Mouse (Mus musculus): ENCODE results near the gene Taar6.
A peak's percentile ranks its signal among the peaks of the same experiment; 100 is the strongest.

The Taar6 gene

DNA sequence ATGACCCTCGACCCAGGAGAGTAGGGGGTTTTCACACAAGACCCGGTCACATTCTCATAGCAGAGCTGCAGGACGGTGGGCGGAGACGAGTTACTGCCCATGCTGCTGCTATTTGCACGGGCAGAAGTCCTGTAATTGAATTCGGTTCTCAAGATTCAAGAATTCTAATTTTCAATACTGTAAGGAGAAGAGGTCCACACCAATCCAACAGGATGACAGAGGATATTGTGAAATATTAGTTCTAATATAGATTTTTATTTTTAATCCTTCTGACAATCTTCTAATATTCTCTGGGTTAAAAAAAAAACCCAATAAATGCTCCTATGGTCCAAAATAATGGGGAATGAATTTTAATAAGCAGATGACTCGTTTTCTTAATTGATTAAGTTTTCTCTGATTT lies at the start of gene Taar6:
TSS of gene Taar6 (minus strand) at position 101 of the 400 bp plus-strand sequence.
- DNase-seq (ENCODE audit: low read depth, low spot score): no peak

DNA sequence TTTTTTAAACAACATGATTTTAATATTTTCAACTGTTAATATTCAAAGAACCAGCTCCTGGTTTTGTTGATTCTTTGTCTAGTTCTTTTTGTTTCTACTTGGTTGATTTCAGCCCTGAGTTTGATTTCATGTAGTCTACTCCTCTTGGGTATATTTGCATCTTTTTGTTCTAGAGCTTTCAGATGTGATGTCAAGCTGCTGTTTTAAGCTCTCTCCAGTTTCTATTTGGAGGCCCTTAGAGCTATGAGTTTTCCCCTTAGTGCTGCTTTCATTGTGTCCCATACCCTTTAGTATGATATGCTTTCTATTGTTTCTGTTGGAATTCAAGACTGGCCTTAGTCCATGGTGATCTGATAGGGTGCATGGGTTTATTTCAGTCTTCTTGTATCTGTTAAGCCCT lies 45.9 kb upstream of the Taar6 start:
- DNase-seq (ENCODE audit: low read depth, low spot score): no peak

DNA sequence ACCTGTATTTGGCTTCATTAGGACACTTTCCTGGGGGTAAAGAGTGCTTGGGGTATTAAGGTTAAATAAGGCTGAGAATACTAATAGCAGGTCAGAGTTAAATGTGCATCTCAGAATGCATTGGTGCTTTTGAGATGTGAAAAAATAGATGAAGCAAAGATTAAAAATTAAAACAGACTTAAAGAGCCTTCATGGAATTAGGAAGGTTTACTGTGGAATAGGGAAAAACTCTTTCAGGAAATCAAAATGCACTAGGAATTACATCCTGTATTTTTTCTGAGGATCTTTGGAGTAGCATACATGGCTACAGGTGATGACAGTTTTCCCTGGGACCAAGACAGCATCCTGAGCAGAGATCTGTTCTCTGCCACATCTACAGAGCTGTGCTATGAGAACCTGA lies 41.5 kb upstream of the Taar6 start, which contains the start of gene Taar7d:
TSS of gene Taar7d (plus strand) at position 301 of the 400 bp plus-strand sequence.
- DNase-seq (ENCODE audit: low read depth, low spot score): no peak

DNA sequence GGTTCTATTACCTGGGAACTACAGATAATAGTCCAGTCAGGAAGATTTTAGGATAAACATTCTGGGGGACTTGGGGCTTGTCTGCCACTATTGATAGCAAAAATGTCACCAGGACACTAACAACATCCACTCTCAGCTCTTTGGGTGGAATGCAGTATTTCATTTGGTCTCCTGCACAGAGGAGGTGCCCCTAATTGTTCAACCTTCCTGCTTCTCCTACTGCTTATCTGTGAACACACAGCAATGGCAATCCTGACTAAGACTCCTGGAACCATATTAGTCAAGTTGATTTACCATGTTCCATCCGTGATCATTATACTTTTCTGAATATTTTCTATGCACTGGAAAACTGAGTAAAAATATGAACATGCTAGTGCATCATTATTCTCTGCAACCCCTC lies 22.7 kb upstream of the Taar6 start:
- no peak for DNase-seq (ENCODE audit: low read depth, low spot score)

DNA sequence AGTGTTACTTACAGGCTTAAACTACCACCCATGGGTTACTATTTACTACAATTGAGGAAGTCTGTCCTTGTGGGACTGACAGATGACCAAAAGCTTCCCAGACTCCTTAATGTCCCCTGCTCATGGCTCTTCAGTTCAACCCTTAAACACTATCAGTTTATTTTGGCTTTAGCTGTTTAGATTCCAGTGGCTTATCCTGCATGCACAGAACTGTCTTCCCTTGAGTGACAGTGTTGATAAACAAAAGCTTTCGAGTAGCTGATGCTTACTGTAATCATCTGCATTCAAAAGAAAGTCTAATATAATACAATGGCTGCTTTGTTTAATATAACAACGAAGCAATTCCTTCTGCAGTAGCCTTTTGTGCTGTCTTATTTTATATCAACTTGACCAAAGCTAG lies 21.6 kb upstream of the Taar6 start:
- DNase-seq (ENCODE audit: low read depth, low spot score): no peak

DNA sequence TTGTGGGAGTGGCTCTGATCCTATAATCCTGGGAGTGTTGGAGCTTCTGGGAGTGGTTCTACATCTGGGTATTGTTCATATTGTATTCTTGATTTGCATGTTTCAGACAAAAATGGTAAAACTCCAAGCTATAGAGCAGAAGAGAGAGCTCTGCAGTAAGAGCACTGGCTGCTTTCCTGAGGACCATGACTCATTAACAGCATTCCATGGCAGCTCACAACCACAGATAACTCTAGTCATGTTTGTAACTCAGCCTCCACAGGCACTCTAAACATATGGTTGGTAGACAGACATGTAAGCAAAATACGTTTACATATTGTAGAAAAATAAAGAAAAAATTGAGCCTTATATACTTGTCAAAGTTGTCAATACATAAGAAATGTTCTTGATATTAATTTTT lies 21.0 kb upstream of the Taar6 start:
- DNase-seq (ENCODE audit: low read depth, low spot score): no peak

DNA sequence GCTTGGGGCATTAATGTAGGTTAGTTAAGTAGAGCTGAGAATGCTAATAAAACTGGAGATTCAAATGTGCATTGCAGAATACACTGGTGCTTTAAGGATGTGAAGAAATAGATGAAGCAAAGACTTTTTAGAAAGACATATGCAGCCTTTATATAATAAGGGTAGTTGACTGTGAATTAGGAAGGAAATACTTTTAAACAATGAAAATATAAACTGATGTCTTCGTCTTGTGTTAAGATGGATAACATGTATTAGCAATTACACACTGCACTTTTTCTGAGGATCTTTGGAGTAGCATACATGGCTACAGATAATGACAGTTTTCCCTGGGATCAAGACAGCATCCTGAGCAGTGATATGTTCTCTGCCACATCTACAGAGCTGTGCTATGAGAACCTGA lies 14.2 kb upstream of the Taar6 start, which contains the start of gene Taar7b:
TSS of gene Taar7b (plus strand) at position 301 of the 400 bp plus-strand sequence.
- DNase-seq (ENCODE audit: low read depth, low spot score): no peak

DNA sequence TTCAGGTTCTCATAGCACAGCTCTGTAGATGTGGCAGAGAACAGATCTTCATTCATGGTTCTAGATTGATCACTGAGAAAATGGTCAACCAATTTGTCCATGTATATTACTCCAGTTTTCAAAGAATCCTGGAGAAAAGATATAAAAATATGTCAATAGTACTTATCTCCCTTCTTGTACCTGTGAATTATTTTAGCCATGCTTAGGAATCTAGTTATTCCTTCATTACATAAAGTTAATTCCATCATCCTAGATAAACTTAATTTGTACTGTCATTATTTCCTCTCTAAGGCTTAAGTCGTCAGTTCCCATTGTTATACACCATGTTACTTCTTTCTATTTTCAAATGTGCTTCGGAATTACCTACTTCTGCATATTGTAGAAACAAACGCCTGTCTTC lies 7.9 kb upstream of the Taar6 start, which contains the start of gene Taar7a:
TSS of gene Taar7a (minus strand) at position 101 of the 400 bp plus-strand sequence.
- no peak for DNase-seq (ENCODE audit: low read depth, low spot score)

DNA sequence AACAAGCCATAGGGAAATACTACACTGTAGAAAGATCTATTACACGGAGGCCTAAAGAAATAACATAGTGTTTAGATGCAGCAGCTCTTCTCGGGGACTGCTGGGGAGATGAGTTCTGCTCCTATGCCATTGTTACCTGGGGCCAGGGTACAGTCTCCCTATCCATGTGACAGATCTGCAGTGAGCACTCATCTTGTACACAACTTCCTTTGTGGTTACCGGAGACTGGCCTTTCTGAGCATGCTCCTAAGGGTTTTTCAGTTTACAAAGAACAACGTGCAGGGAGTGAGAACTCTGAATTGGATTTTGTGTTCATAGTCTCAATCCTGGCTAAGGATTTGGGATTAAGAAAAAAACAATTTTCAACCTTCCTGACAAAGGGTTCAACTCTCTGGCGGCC lies 973 bp upstream of the Taar6 start:
- DNase-seq (ENCODE audit: low read depth, low spot score): no peak

DNA sequence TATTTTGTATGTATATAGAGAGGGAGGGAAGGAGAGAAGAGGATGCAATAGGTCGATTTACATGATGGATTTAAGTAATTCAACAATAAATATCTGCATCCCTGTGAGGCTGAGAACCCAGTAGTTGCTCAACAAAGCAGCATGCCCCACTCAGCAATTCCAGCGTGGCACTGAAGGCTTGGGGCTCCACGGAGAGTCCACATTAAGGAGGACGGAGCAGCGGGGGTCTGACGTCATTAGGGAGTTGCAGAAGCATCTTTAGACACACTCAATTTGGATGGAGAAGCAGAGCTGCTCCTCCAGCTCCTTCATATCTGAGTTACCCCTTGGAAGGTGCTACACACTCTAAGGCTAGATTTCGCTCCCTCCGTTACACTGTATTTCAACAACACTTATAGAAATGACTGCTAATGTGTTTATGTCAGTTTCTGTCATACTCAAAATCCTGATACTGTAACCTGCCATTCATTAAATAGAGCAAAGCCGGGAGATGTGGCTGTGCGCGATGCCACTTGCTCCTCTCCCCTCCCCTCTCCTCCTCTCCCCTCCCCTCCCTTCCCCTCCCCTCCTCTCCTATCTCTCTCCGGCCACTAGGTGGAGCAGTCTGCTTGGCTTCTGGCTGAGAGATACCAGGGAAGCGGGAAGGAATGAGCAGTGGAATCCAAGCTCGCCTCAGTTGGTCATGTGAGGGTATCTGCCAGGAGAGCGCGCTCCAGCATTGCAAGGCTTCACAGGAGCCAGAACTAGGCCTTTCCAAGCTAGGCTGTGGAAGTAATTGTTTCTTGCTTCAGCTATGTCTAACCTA lies 6.3 kb downstream of the Taar6 start:
- peak; percentile 10 for DNase-seq (ENCODE audit: low read depth, low spot score)

DNA sequence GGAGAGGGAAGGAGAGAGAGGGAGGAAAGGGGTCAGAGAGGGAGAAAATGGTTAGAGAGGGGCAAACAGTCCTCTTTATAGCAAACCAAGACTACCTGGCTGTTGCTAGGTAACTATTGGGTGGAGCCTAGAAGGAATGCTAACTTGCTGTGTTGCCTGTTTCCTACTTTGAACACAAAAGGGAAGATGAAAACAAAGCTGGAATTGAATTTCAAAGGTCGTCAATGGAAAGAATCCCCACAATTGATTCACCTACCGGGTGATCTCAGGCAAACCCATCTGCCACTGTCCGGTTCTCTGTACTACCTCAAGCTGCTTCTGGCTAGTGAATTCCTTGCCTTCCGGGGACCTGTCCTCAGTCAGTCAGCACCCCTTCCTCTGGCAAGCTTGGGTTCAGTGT lies 7.5 kb downstream of the Taar6 start:
- no peak for DNase-seq (ENCODE audit: low read depth, low spot score)

DNA sequence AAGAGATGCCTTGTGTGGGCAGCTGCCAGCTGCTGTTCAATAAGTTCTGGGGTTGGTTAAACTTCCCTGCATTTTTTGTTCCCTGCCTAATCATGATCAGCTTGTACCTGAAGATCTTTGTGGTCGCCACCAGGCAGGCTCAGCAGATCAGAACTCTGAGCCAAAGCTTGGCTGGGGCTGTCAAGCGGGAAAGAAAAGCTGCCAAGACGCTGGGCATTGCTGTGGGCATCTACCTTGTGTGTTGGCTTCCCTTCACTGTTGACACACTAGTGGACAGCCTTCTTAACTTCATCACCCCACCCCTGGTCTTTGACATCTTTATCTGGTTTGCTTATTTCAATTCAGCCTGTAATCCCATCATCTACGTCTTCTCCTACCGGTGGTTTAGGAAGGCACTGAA lies 14.2 kb downstream of the Taar6 start:
- no peak for DNase-seq (ENCODE audit: low read depth, low spot score)

DNA sequence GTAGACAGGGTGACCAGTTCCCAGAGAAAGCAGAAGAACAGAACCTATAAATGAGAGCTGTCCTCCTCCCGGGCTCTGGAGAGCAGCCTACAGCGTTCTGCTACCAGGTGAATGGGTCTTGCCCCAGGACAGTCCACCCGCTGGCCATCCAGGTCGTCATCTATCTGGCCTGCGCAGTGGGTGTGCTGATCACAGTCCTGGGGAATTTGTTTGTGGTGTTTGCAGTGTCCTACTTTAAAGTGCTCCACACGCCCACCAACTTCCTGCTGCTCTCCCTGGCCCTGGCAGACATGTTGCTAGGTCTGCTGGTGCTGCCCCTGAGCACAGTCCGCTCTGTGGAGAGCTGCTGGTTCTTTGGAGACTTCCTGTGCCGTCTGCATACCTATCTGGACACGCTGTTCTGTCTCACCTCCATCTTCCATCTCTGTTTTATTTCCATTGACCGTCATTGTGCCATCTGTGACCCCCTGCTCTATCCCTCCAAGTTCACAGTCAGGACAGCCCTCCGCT lies 14.7 kb downstream of the Taar6 start, which contains the start of gene Taar5:
TSS of gene Taar5 (plus strand) at position 51 of the 510 bp plus-strand sequence.
- DNase-seq (ENCODE audit: low read depth, low spot score): no peak

DNA sequence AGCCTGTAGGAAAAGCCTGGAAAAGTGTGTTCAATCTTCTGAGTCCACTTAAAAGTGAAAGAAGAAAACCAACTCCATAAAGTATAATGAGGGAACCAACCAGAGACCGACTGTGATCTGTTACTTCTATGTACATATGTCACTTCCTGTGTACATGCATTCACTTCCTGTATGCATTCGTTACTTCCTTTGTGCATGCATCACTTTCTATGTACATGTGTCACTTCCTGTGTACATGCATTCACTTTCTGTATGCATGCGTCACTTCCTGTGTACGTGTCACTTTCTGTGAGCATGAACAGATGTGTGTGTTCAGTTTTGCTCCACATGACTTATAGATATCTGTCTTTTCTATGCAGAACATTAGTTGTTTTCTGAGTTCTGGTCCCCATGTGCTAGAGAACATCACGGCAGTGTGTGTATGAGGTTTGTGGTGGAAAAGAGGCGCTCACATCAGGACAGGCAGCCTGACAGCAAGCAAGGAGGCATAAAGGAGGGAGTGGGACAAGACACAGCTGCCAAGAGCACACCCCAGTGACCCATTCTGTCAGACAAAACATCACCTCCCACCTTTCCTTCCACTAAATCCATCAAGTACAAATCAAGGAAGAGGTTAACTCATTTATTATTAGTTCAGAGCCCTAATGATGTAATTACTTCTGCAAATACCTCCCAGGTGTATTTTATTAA lies 20.4 kb downstream of the Taar6 start:
- DNase-seq (ENCODE audit: low read depth, low spot score): peak; percentile 2

DNA sequence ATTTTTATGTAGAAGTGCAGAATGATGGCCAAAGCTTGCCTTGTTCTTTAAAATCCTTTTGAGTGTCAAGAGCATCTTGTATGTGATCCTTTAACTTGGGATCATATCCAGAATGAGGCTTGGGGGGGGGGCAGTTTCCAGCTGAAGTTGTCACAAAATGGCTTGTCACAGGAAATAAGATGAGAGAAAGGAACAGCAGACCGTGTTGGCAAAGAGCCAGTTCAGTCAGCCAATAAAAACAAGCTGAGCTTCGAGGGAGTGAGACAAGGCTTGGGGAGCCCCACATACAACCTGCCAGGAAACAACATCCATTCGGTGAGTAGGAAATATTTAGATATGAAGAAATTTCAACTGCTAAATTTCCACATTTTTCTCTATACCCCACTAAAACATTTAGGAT lies 22.0 kb downstream of the Taar6 start:
- DNase-seq (ENCODE audit: low read depth, low spot score): no peak

DNA sequence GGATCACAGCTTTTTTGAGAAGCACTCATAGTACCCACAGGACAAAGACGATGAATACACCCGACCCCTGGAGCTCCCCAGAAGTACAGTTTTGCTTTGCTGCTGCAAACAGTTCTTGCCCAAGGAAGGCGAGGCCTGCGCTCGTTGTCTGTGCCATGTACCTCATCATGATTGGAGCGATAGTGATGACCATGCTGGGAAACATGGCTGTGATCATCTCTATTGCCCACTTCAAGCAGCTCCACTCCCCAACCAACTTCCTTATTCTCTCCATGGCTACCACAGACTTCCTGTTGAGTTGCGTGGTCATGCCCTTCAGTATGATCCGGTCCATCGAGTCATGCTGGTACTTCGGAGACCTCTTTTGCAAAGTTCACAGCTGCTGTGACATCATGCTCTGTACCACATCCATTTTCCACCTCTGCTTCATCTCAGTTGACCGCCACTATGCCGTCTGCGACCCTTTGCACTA lies 25.0 kb downstream of the Taar6 start, which contains the start of gene Taar4:
TSS of gene Taar4 (plus strand) at position 51 of the 472 bp plus-strand sequence.
- DNase-seq (ENCODE audit: low read depth, low spot score): no peak

DNA sequence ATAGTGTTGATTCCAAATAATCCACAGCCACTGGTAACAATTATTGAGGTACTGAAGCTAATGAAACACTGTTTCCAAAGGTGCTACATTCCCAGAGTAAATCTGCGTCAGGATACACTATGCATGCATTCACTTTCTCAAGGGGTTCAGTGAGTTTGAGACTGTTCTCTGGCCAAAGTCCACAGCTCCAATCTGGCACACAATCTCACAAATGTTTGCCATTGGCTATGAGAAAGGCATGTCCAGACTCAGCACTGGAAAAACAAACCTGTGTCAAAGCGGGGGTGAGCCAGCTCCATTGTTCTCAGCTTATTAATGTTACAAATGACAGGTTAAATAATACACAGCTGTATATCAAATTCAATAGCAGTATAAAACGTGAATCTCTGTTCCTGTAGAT lies 26.4 kb downstream of the Taar6 start:
- no peak for DNase-seq (ENCODE audit: low read depth, low spot score)

DNA sequence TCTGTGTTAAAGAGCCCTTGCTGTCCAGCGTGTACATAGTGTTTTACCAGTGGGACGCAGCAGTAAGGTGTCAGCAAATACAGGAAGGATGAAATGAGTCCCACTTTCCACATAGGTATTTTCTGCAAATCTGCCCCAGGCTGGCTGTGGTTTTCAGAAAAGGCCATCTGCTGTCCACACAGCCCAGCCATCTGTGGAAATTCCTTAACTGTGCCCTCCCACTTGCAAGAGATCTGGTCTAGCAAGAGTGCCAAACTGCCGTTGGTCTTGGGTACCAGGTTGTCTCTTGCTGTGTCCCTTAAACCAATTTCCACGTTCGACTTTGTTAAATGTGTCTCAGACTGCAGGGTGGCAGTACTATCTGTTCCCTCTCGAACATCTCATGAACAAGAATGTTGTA lies 33.7 kb downstream of the Taar6 start:
- no peak for DNase-seq (ENCODE audit: low read depth, low spot score)

DNA sequence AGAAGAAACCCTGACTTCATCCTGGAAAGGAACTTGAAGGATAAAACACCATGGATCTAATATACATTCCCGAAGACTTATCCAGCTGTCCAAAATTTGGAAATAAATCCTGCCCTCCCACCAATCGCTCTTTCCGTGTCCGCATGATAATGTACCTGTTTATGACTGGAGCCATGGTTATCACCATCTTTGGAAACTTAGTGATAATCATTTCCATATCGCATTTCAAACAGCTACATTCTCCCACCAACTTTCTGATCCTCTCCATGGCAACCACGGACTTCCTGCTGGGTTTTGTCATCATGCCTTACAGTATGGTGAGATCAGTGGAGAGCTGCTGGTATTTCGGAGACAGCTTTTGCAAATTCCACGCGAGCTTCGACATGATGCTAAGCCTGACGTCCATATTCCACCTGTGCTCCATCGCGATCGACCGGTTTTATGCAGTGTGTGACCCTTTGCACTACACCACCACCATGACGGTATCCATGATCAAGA lies 35.9 kb downstream of the Taar6 start, which contains the start of gene Taar3:
TSS of gene Taar3 (plus strand) at position 51 of the 498 bp plus-strand sequence.
- DNase-seq (ENCODE audit: low read depth, low spot score): no peak

DNA sequence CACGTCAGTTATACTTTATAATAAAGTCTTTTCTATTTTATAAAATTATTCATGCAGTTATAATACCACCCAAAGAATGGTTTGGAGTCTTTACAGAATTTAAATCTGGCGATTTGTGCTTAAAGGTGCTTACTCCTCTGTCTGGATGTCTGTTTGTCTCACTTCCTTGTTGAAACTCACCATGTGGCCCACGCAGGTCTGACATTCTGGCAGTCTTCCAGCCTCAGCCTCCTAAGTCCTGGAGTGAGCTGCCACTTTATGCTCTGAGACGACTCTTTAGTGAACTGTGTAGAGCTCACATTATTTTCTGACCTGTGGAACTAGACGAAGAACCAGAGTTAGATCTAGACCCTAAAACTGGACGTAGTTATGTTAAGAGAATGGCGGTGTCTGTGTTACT lies 37.4 kb downstream of the Taar6 start:
- no peak for DNase-seq (ENCODE audit: low read depth, low spot score)

DNA sequence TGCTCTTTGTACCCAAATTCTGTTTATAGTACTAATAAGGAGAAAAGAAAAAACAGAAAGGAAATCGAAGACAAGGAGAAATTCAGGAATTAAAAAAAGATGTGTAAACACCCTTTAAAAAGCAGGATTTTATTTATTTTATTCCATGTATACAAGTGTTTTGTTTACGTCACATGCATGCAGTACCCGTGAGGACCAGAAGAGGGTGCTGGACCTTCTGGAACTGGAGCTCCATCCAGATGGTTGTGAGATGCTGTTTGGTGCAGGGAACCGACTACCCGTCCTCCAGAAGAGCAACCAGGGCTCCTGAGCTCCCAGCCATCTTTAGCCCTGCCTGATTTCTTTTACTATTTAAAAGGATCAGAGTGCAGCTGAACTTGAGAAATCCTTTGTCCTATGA lies 43.0 kb downstream of the Taar6 start:
- DNase-seq (ENCODE audit: low read depth, low spot score): no peak

DNA sequence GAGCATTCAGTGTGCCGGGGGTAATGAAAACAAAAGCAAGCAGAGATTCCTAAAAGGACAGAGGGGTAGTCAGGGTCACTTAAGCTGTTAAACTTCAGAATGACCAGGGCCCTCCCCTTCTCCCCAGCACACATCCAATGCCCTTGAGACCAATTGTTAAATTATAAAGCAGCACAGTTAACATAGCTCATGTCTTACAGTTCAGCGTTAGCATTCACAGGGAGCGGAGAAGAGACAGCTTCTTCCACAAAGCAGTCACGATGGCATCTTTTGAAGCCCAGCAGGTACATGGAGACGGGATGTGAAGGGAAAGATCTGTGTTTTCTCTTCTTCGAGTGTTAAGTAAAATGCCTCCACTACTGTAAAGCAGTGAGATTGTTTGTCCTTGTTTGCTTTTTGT lies 47.1 kb downstream of the Taar6 start, which contains the start of gene Taar2:
TSS of gene Taar2 (plus strand) at position 261 of the 400 bp plus-strand sequence.
- no peak for DNase-seq (ENCODE audit: low read depth, low spot score)
